Mouse (Mus musculus) midbrain, postnatal 0 days (tissue): Measurements from ENCODE around the gene Vwa3b. TPM values are rescaled to one million over a fixed set of nuclear protein-coding genes. Genes with fewer than 3 reads are reported as not detected.

Experiments used
- ATAC-seq: fragments of 200-750 bp; cut with Nextera tagmentation; 2 replicates; pipeline ENCODE4 v1.8.0; 2017; ENCODE audit warnings: moderate number of reproducible peaks, mild to moderate bottlenecking, moderate TSS enrichment, moderate library complexity; ENCODE audit not compliant: low FRiP score
- DNase-seq: peaks from one replicate; pipeline ENCODE4 v3.0.0-alpha.2; 2015; ENCODE audit warnings: low spot score
- H3K27ac ChIP-seq: fragments of 300-500 bp; sonication (generic); 2 replicates; pipeline ENCODE4 v1.5.1; 2014; ENCODE audit warnings: low read depth, mild to moderate bottlenecking, low read length, mixed read lengths
- H3K27me3 ChIP-seq: fragments of 300-500 bp; sonication (generic); 2 replicates; pipeline ENCODE4 v1.6.1; 2014; ENCODE audit warnings: low read length, control low read depth, mixed read lengths; ENCODE audit not compliant: insufficient read depth
- H3K36me3 ChIP-seq: fragments of 300-500 bp; sonication (generic); 2 replicates; pipeline ENCODE4 v1.6.1; 2014; ENCODE audit warnings: low read length, control low read depth, mixed read lengths; ENCODE audit not compliant: insufficient read depth
- H3K4me1 ChIP-seq: fragments of 300-500 bp; sonication (generic); 2 replicates; pipeline ENCODE4 v1.6.1; 2014; ENCODE audit warnings: mild to moderate bottlenecking, control low read depth, antibody characterized with exemption, low read length, mixed read lengths; ENCODE audit not compliant: insufficient read depth
- H3K4me2 ChIP-seq: fragments of 300-500 bp; sonication (generic); 2 replicates; pipeline ENCODE4 v1.6.1; 2014; ENCODE audit warnings: low read depth, mild to moderate bottlenecking, low read length, mixed read lengths; ENCODE audit not compliant: poor library complexity, severe bottlenecking
- H3K4me3 ChIP-seq: fragments of 300-500 bp; sonication (generic); 2 replicates; pipeline ENCODE4 v1.5.1; 2014; ENCODE audit warnings: low read depth, mild to moderate bottlenecking, low read length, moderate library complexity
- H3K9ac ChIP-seq: fragments of 300-500 bp; sonication (generic); replicated peaks from 2 replicates; pipeline ENCODE4 v1.6.1; 2014; ENCODE audit warnings: mild to moderate bottlenecking, low read length, moderate library complexity, mixed read lengths; ENCODE audit not compliant: poor library complexity, severe bottlenecking
- H3K9me3 ChIP-seq: fragments of 300-500 bp; sonication (generic); 2 replicates; pipeline ENCODE4 v1.6.1; 2016; ENCODE audit warnings: low read length, control low read depth
- CTCF ChIP-seq: IDR thresholded peaks from 2 replicates; pipeline ENCODE4 v1.5.1; 2016; ENCODE audit warnings: antibody characterized with exemption, mild to moderate bottlenecking
- WGBS: fragments of 180-500 bp; shearing (Covaris S2); extraction: QIAGEN DNeasy Blood & Tissue Kit; methylation state at CpG from one replicate; pipeline ENCODE4 v1.1.7; 2014; 5-methylcytosine and 5-hydroxymethylcytosine counted together
- polyA plus RNA-seq: library from polyadenylated mRNA; unstranded; fragments of >200 nt; fragmentation: Nextera tagmentation; extraction: Ambion mirVana; gene quantifications from 2 replicates; pipeline ENCODE4 v1.2.1, GENCODE M21; 2015
- total RNA-seq: library from RNA; depleted of rRNA; stranded (reverse); fragments of >200 nt; gene quantifications from 2 replicates; pipeline ENCODE4 v1.2.3, GENCODE M21; 2014

The Vwa3b gene
- total and polyA plus RNA-seq, 2 experiments from 2014 or later, result 1.1 to 1.6 TPM

GRCm38 (mm10) chr1:37065658-37066412 is 39.4 kb downstream of the Vwa3b start:
- no peak overlapping the region for H3K4me2 ChIP-seq
- WGBS, result 90% methylated on average over 11 of the region's 11 CpGs
- H3K4me3 ChIP-seq, result no peak overlapping the region
- TF ChIP-seq CTCF, result no peak
- no peak for DNase-seq
- no peaks in the 10 kb centered on the region for H3K36me3 ChIP-seq
- no peak overlapping the region for H3K9ac ChIP-seq
- H3K27ac ChIP-seq, result no peak overlapping the region
- H3K27me3 ChIP-seq, result no peaks in the 10 kb centered on the region
- H3K4me1 ChIP-seq, result no peaks in the 10 kb centered on the region; the same call in 1 of the 2 replicates
- ATAC-seq, result no peak
- no peaks in the 10 kb centered on the region for H3K9me3 ChIP-seq

GRCm38 (mm10) chr1:37075759-37076158 is 49.4 kb downstream of the Vwa3b start:
- DNase-seq, result no peak
- Histone ChIP-seq H3K36me3 (no peaks in the 10 kb centered on the region), H3K27me3 (no peaks in the 10 kb centered on the region), H3K27ac (no peak overlapping the region), H3K4me2 (no peak overlapping the region), H3K4me3 (no peak overlapping the region), H3K4me1 (no peaks in the 10 kb centered on the region), H3K9me3 (no peaks in the 10 kb centered on the region), H3K9ac (no peak overlapping the region)
- ATAC-seq, result no peak
- TF ChIP-seq CTCF, result no peak
- WGBS, result 96% methylated on average over 7 of the region's 7 CpGs

GRCm38 (mm10) chr1:37077266-37077665 is 50.9 kb downstream of the Vwa3b start:
- H3K4me3 ChIP-seq, result no peak overlapping the region
- H3K4me2 ChIP-seq, result no peak overlapping the region
- no peak overlapping the region for H3K27ac ChIP-seq
- no peak for TF ChIP-seq CTCF
- H3K9me3 ChIP-seq, result no peaks in the 10 kb centered on the region
- 88% methylated on average over 9 of the region's 9 CpGs for WGBS
- H3K9ac ChIP-seq, result no peak overlapping the region
- no peak for DNase-seq
- no peaks in the 10 kb centered on the region for H3K36me3 ChIP-seq
- H3K4me1 ChIP-seq, result no peaks in the 10 kb centered on the region
- no peak for ATAC-seq
- no peaks in the 10 kb centered on the region for H3K27me3 ChIP-seq

GRCm38 (mm10) chr1:37077955-37078549 is 51.7 kb downstream of the Vwa3b start:
- ATAC-seq (no peak), DNase-seq (peak; percentile 19)
- WGBS, result 75% methylated on average over 14 of the region's 14 CpGs
- H3K4me2 ChIP-seq, result no peak overlapping the region
- no peak overlapping the region for H3K27ac ChIP-seq
- H3K27me3 ChIP-seq, result no peaks in the 10 kb centered on the region
- no peaks in the 10 kb centered on the region for H3K36me3 ChIP-seq
- H3K4me1 ChIP-seq, result no peaks in the 10 kb centered on the region
- H3K9me3 ChIP-seq, result no peaks in the 10 kb centered on the region
- no peak overlapping the region for H3K4me3 ChIP-seq
- no peak overlapping the region for H3K9ac ChIP-seq
- TF ChIP-seq CTCF, result no peak

GRCm38 (mm10) chr1:37080442-37080841 is 54.0 kb downstream of the Vwa3b start:
- WGBS, result 86% methylated on average over 4 of the region's 4 CpGs
- Histone ChIP-seq H3K27ac (no peak overlapping the region), H3K4me1 (no peaks in the 10 kb centered on the region), H3K9me3 (no peaks in the 10 kb centered on the region), H3K36me3 (no peaks in the 10 kb centered on the region), H3K4me2 (no peak overlapping the region), H3K4me3 (no peak overlapping the region), H3K27me3 (no peaks in the 10 kb centered on the region), H3K9ac (no peak overlapping the region)
- no peak for TF ChIP-seq CTCF
- no peak for ATAC-seq
- no peak for DNase-seq
